Mouse (Mus musculus) olfactory bulb, adult 2 months (tissue): ENCODE results near the gene Klhl2.

Experiments
- CTCF ChIP-seq: fragments of 200-500 bp; IDR thresholded peaks from 2 replicates; pipeline ENCODE4 v1.5.1; 2012; ENCODE audit warnings: low read depth, mild to moderate bottlenecking, low read length, moderate library complexity; ENCODE audit not compliant: insufficient read depth
- POLR2A ChIP-seq: fragments of 200-500 bp; IDR thresholded peaks from 2 replicates; pipeline ENCODE4 v1.6.1; 2012; ENCODE audit warnings: mild to moderate bottlenecking, low read depth, low read length, moderate library complexity; ENCODE audit not compliant: insufficient read depth

DNA sequence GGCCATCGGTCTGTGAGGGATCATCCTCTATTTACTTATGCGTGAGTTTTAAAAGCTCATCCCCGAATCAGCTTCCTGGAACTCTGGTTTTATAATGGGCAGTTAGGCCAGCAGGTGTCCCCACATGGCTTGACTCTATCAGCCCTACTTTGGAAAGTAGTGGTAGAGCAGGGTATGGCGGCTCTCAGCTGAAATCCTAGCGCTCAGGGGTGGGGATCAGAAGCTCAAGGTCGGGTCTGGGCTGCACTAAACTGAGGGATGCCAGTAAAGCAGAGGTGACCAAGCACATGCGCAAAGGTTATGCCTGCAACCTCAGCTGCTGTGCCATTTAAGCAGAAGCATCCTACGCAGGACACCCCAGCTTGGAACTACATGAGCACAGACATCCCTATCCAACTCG lies 71.9 kb downstream of the Klhl2 start:
- TF ChIP-seq CTCF (no peak), POLR2A (no peak)
